Mouse (Mus musculus): Measurements from ENCODE around the gene Cryaa. TPM values are rescaled to one million over a fixed set of nuclear protein-coding genes. Genes with fewer than 3 reads are reported as not detected.

Gene Cryaa
- polyA plus RNA-seq (2014; fragmentation: Nextera tagmentation; extraction: Ambion mirVana) = 0.20 TPM in 1 of 2 replicates, not detected in the other

GRCm38 (mm10) chr17:31677507-31677906 lies at the start of gene Cryaa:
TSS of gene Cryaa (plus strand) at chr17:31677807.
- ATAC-seq (ENCODE audit: low read depth) = no peak
- H3K27me3 ChIP-seq (ENCODE audit: control insufficient read depth, insufficient read depth, low read length) = no peaks in the 10 kb centered on the region
- no peak within 1 kb of the TSS for H3K27ac ChIP-seq (ENCODE audit: low read depth, low read length)
- H3K4me3 ChIP-seq (ENCODE audit: low read depth, low read length) = no peak within 1 kb of the TSS
- no peak within 1 kb of the TSS for H3K9ac ChIP-seq (replicated peaks; ENCODE audit: low read depth, low read length)
- no peak within 1 kb of the TSS for H3K4me2 ChIP-seq (ENCODE audit: low read depth, low read length)
- no peaks in the 10 kb centered on the region for H3K36me3 ChIP-seq (ENCODE audit: control insufficient read depth, insufficient read depth, low read length)
- H3K9me3 ChIP-seq (ENCODE audit: control insufficient read depth, low read length) = no peaks in the 10 kb centered on the region
- 87% methylated on average over 8 of the region's 8 CpGs for WGBS
- no peaks in the 10 kb centered on the region for H3K4me1 ChIP-seq (ENCODE audit: control insufficient read depth, insufficient read depth, low read length)

DNA sequence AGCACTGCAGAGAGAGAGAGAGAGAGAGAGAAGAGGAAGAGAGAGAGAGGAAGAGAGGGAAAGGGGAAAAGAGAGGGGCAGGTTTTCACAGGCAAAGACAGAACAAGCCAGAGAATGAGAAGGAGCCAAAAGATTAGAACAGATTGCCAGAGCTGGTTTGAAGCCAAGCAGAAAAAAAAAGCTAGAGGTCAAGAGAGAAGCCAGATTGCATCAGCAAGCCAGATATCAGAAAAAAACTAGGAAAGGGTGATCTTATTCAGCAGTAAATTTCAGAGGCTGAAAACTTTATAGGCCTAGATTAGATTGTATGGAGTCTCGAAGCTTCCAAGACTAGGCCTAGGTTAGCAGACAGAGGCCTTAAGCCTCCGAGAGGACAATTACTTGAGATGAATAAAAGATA lies 49.6 kb upstream of the Cryaa start:
- H3K36me3 ChIP-seq (ENCODE audit: control insufficient read depth, insufficient read depth, low read length) = no peaks in the 10 kb centered on the region
- no peak overlapping the region for H3K4me3 ChIP-seq (ENCODE audit: low read depth, low read length)
- no peak overlapping the region for H3K9ac ChIP-seq (replicated peaks; ENCODE audit: low read depth, low read length)
- no peaks in the 10 kb centered on the region for H3K4me1 ChIP-seq (ENCODE audit: control insufficient read depth, insufficient read depth, low read length)
- no peak overlapping the region for H3K4me2 ChIP-seq (ENCODE audit: low read depth, low read length)
- H3K27ac ChIP-seq (ENCODE audit: low read depth, low read length) = no peak overlapping the region
- 95% methylated on average over 2 of the region's 2 CpGs for WGBS
- H3K9me3 ChIP-seq (ENCODE audit: control insufficient read depth, low read length) = no peaks in the 10 kb centered on the region
- no peaks in the 10 kb centered on the region for H3K27me3 ChIP-seq (ENCODE audit: control insufficient read depth, insufficient read depth, low read length)
- ATAC-seq (ENCODE audit: low read depth) = no peak

- H3K4me1 ChIP-seq (ENCODE audit: control insufficient read depth, insufficient read depth, low read length) = peaks cover 2% of the 10 kb centered on the region
- no peak for ATAC-seq (ENCODE audit: low read depth)
- WGBS = 86% methylated on average over 10 of the region's 10 CpGs
- no peaks in the 10 kb centered on the region for H3K9me3 ChIP-seq (ENCODE audit: control insufficient read depth, low read length)
- no peaks in the 10 kb centered on the region for H3K36me3 ChIP-seq (ENCODE audit: control insufficient read depth, insufficient read depth, low read length)
- no peak overlapping the region for H3K9ac ChIP-seq (replicated peaks; ENCODE audit: low read depth, low read length)
- no peak overlapping the region for H3K27ac ChIP-seq (ENCODE audit: low read depth, low read length)
- H3K27me3 ChIP-seq (ENCODE audit: control insufficient read depth, insufficient read depth, low read length) = peaks cover 7% of the 10 kb centered on the region
- H3K4me3 ChIP-seq (ENCODE audit: low read depth, low read length) = no peak overlapping the region
- no peak overlapping the region for H3K4me2 ChIP-seq (ENCODE audit: low read depth, low read length)
Measured at GRCm38 (mm10) chr17:31631081-31631800, 46.4 kb upstream of the Cryaa start.

DNA sequence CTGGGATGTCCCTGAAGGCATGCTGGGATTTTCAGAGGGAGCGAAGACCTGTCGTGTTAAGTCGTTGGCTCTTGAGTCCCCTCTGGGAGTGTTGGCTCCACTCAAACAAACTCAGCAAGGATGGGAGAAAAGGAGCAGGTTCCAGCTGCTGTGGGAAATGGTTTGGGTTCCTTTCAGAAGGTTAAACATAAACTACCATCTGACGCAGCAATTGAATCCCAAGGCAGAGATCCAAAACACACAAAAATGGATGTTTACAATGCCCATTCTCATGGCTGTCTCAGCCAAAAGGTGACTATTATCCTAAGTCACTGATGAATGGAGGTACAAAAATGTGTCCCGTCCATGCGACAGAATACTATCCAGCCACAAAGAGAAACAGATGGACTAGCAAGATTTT lies 44.6 kb upstream of the Cryaa start:
- no peak overlapping the region for H3K9ac ChIP-seq (replicated peaks; ENCODE audit: low read depth, low read length)
- ATAC-seq (ENCODE audit: low read depth) = no peak
- peaks cover 12% of the 10 kb centered on the region for H3K27me3 ChIP-seq (ENCODE audit: control insufficient read depth, insufficient read depth, low read length)
- H3K9me3 ChIP-seq (ENCODE audit: control insufficient read depth, low read length) = no peaks in the 10 kb centered on the region
- 39% methylated on average over 6 of the region's 6 CpGs for WGBS
- H3K4me2 ChIP-seq (ENCODE audit: low read depth, low read length) = no peak overlapping the region
- peaks cover 14% of the 10 kb centered on the region for H3K4me1 ChIP-seq (ENCODE audit: control insufficient read depth, insufficient read depth, low read length)
- no peak overlapping the region for H3K4me3 ChIP-seq (ENCODE audit: low read depth, low read length)
- no peak overlapping the region for H3K27ac ChIP-seq (ENCODE audit: low read depth, low read length)
- no peaks in the 10 kb centered on the region for H3K36me3 ChIP-seq (ENCODE audit: control insufficient read depth, insufficient read depth, low read length)

GRCm38 (mm10) chr17:31634896-31635295 lies 42.7 kb upstream of the Cryaa start:
- peaks cover 12% of the 10 kb centered on the region for H3K27me3 ChIP-seq (ENCODE audit: control insufficient read depth, insufficient read depth, low read length)
- H3K9ac ChIP-seq (replicated peaks; ENCODE audit: low read depth, low read length) = no peak overlapping the region
- peaks cover 14% of the 10 kb centered on the region for H3K4me1 ChIP-seq (ENCODE audit: control insufficient read depth, insufficient read depth, low read length)
- no peak overlapping the region for H3K4me3 ChIP-seq (ENCODE audit: low read depth, low read length)
- 71% methylated on average over 5 of the region's 5 CpGs for WGBS
- H3K27ac ChIP-seq (ENCODE audit: low read depth, low read length) = no peak overlapping the region
- no peak overlapping the region for H3K4me2 ChIP-seq (ENCODE audit: low read depth, low read length)
- no peaks in the 10 kb centered on the region for H3K36me3 ChIP-seq (ENCODE audit: control insufficient read depth, insufficient read depth, low read length)
- ATAC-seq (ENCODE audit: low read depth) = no peak
- no peaks in the 10 kb centered on the region for H3K9me3 ChIP-seq (ENCODE audit: control insufficient read depth, low read length)

GRCm38 (mm10) chr17:31635781-31636180 lies 41.8 kb upstream of the Cryaa start:
- Histone ChIP-seq H3K4me3 (ENCODE audit: low read depth, low read length) (peak overlapping the region; percentile 46; the same call in 1 of the 2 replicates), H3K4me1 (ENCODE audit: control insufficient read depth, insufficient read depth, low read length) (peaks cover 14% of the 10 kb centered on the region), H3K27me3 (ENCODE audit: control insufficient read depth, insufficient read depth, low read length) (peaks cover 12% of the 10 kb centered on the region), H3K9ac (replicated peaks; ENCODE audit: low read depth, low read length) (no peak overlapping the region), H3K27ac (ENCODE audit: low read depth, low read length) (no peak overlapping the region), H3K4me2 (ENCODE audit: low read depth, low read length) (peak overlapping the region; percentile 83), H3K36me3 (ENCODE audit: control insufficient read depth, insufficient read depth, low read length) (no peaks in the 10 kb centered on the region), H3K9me3 (ENCODE audit: control insufficient read depth, low read length) (no peaks in the 10 kb centered on the region)
- ATAC-seq (ENCODE audit: low read depth) = no peak
- WGBS = 60% methylated on average over 11 of the region's 11 CpGs

GRCm38 (mm10) chr17:31636277-31636941 lies 41.2 kb upstream of the Cryaa start:
- Histone ChIP-seq H3K4me3 (ENCODE audit: low read depth, low read length) (peak overlapping the region; percentile 46), H3K27me3 (ENCODE audit: control insufficient read depth, insufficient read depth, low read length) (peaks cover 12% of the 10 kb centered on the region), H3K9me3 (ENCODE audit: control insufficient read depth, low read length) (no peaks in the 10 kb centered on the region), H3K4me1 (ENCODE audit: control insufficient read depth, insufficient read depth, low read length) (peaks cover 14% of the 10 kb centered on the region), H3K9ac (replicated peaks; ENCODE audit: low read depth, low read length) (peak overlapping the region; percentile 50), H3K36me3 (ENCODE audit: control insufficient read depth, insufficient read depth, low read length) (no peaks in the 10 kb centered on the region), H3K4me2 (ENCODE audit: low read depth, low read length) (peak overlapping the region; percentile 83), H3K27ac (ENCODE audit: low read depth, low read length) (no peak overlapping the region)
- ATAC-seq (ENCODE audit: low read depth) = 0 out of 2 replicates have a peak, but pooled peaks have one; percentile 13
- WGBS = 5% methylated on average over 45 of the region's 45 CpGs

- H3K9me3 ChIP-seq (ENCODE audit: control insufficient read depth, low read length) = no peaks in the 10 kb centered on the region
Measured at GRCm38 (mm10) chr17:31636942-31637811, 40.4 kb upstream of the Cryaa start, which contains the start of gene Cbs. TSS of gene Cbs (minus strand) at chr17:31637238.

More at GRCm38 (mm10) chr17:31636942-31637811, 40.4 kb upstream of the Cryaa start, which contains the start of gene Cbs:
- peak; percentile 92 for ATAC-seq (ENCODE audit: low read depth)
- Histone ChIP-seq H3K9ac (replicated peaks; ENCODE audit: low read depth, low read length) (peak within 1 kb of the TSS; percentile 50), H3K27ac (ENCODE audit: low read depth, low read length) (peak within 1 kb of the TSS; percentile 55), H3K4me2 (ENCODE audit: low read depth, low read length) (peak within 1 kb of the TSS; percentile 83), H3K36me3 (ENCODE audit: control insufficient read depth, insufficient read depth, low read length) (no peaks in the 10 kb centered on the region), H3K4me3 (ENCODE audit: low read depth, low read length) (peak within 1 kb of the TSS; percentile 46), H3K27me3 (ENCODE audit: control insufficient read depth, insufficient read depth, low read length) (peaks cover 12% of the 10 kb centered on the region), H3K4me1 (ENCODE audit: control insufficient read depth, insufficient read depth, low read length) (peaks cover 14% of the 10 kb centered on the region)
- WGBS = 2% methylated on average over 52 of the region's 61 CpGs

Measured in neural tube, embryonic 14.5 days (tissue).